Mouse (Mus musculus) mesoderm, embryonic 11.5 days (tissue): ENCODE data around the gene Prune1.
"Not testable (repeated sequence)": the region's sequence is repeated elsewhere in the genome, so short reads cannot be mapped to it uniquely, and the experiment has no call there.

Experiments used
- DNase-seq: peaks from one replicate; pipeline ENCODE4 v3.0.0-alpha.2; 2012; ENCODE audit warnings: low read depth, low spot score

Prune1 gene

DNA sequence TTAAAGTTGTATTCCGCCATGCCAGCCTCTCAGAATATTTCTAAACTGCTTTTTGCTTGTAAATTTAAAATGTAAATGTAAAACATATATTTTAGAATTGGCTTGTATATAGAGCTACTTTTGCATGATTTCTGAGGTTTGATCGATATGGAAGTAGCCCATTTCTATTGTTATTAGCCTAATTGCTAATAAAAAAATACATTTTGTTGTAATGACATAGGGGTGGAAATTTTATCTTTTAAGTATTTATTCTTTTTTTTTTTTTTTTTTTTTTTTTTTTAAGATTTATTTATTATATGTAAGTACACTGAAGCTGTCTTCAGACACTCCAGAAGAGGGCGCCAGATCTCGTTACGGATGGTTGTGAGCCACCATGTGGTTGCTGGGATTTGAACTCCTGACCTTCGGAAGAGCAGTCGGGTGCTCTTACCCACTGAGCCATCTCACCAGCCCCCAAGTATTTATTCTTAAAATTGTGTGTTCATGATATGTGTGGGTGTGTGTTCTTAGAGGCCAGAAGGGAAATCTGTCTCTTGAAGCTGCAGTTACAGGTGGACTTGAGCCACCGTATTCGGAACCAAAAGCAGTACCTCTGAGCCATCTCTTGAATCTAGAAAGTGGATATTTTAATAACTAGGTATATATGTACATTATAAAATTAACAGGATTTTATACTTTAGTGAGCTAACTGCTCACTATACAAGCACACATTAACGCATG is 68.8 kb downstream of the Prune1 start:
- DNase-seq, result not testable (repeated sequence)

DNA sequence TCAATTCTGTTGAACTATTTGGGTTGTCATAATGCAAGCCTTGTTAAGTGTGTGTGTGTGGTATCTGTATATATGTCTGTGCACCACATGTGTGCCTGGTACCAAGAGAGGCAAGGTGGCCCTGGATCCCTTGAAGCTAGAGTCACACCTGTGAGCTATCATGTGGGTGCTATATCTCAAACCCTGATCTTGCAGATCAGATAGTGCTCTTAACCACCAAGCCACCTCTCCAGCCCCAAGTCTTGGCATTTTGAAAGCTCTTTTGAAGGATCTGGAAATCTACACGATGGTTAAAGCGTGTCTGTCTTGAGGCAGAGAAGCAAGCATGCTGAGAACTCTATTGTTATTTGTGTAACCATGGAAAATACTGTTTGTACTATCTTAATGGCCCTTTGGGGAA is 71.3 kb downstream of the Prune1 start:
- no peak for DNase-seq

DNA sequence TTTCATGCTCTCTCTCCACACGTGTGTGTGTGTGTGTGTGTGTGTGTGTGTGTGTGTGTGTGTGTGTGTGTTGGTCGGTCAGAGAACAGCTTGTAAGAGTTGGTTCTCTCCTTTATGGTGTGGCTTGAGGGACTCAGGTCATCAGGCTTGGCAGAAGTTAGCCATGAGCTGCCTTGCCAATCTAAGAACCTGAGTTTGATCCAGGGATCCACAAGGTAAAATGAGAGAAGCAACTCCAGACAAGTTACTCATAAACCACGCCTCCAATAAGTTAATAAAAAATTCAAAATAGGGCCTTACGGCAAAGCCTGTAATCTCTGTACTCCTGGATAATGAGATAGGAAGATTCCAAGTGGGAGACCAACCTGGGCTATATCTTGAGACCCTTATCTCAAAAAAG is 73.6 kb downstream of the Prune1 start:
- no peak for DNase-seq

DNA sequence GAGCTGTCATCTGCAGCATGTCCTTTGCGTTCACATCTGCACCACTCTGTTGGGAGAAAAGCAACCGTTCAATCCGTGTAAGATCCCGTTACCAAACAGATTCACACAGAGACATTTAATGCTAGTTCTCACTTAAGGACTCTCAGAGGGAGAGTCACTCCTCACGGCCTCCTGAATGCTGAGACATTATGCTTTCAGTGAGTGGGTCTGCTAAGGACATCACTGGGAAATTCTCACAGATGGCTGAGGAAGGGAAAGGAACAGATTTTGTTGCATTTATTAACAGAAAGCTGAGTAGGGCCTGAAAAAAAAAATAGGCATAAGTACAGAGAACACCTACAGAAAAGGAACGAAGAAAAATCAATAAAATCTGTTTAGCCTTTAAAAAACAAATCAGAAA is 78.0 kb downstream of the Prune1 start:
- DNase-seq, result no peak
